Mouse (Mus musculus): ENCODE results near the gene Bend3. TPM values are rescaled to one million over a fixed set of nuclear protein-coding genes. Genes with fewer than 3 reads are reported as not detected.

The Bend3 gene
- 1 to 10 TPM; 2.6 to 2.9 TPM for polyA plus RNA-seq (2017; shearing (Covaris generic))

DNA sequence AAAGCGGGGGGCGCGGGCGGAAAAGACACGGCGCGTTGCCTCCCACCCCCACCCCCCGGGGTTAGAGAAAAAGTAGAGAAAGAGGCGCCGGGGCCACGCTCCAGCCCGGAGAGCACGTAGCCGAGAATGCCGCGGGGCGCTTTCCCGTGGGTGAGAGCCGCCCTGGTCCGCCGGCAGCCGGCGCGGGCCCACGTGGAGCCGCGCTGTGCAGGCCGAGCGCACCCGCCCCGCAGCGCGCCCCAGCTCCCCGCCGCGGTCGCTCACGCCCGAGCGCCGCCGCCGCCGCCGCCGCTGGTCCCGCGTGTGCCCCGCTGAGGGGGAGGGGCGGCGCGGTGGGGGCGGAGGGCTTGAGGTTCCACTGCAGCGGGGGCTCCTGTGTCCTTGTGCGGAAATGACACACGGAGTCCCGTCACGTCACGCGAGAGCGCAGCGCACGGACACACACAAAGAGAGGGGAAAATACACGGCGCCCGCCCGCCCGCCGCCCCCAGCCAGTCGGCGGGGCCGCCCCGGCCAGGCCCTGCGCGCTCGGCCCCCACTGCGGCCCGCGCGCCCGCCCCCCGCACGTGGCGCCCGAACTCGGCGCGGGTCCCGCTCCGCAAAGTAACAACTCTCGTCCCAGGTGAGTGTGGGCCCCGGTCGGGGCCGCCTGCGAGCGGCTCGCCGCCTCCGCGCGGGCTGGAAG is at the start of gene Bend3:
Bend3 (plus strand) TSS at position 81 of the 685 bp plus-strand sequence.

GRCm38 (mm10) chr10:43523931-43524330 is 45.3 kb downstream of the Bend3 start, which contains the start of gene Gm9803:
Gene Gm9803 (plus strand): TSS chr10:43524084.

GRCm38 (mm10) chr10:43540442-43541152 is 62.0 kb downstream of the Bend3 start, which contains the start of gene 1700021F05Rik:
Gene 1700021F05Rik (minus strand): TSS chr10:43540994.

Other genes starting within 250 kb of the Bend3 start
- 10 to 100 TPM; 42.1 to 46.0 TPM for gene Gm9803, start 45.3 kb downstream of the Bend3 start, polyA plus RNA-seq (2017; shearing (Covaris generic))
- gene 1700021F05Rik, start 62.2 kb downstream of the Bend3 start, polyA plus RNA-seq (2017; shearing (Covaris generic)), result 10 to 100 TPM; 28.8 to 31.0 TPM
- 1 to 10 TPM; 5.0 to 9.2 TPM for gene Cd24a, start 99.5 kb downstream of the Bend3 start, polyA plus RNA-seq (2017; shearing (Covaris generic))